Mouse (Mus musculus) frontal cortex, postnatal 25 days (tissue): ENCODE measurements at regions not wholly inside any gene's neighbourhood (a gene's known extent, or its start where the extent isn't known, plus 50 kb on each side); places are given as distances from the start of the nearest gene placed in this dataset.

ENCODE experiments used
- DNase-seq, 2 experiments: peaks; one replicate each; pipeline ENCODE4 v3.0.0; 2022; ENCODE audit warnings: low spot score in 2 of 2

GRCm38 (mm10) chr13:28794547-28794946 lies 159.0 kb downstream of the Sox4 start:
- DNase-seq: no peak

- no peak for DNase-seq
Measured at GRCm38 (mm10) chr13:28793166-28793935, 160.2 kb downstream of the Sox4 start.

GRCm38 (mm10) chr13:28792461-28793165 lies 160.9 kb downstream of the Sox4 start:
- no peak for DNase-seq

GRCm38 (mm10) chr13:28790381-28790780 lies 163.1 kb downstream of the Sox4 start:
- DNase-seq: no peak

- no peak for DNase-seq
Measured at GRCm38 (mm10) chr13:28787331-28787643, 166.2 kb downstream of the Sox4 start.

- no peak for DNase-seq
Measured at GRCm38 (mm10) chr13:28786629-28787330, 166.7 kb downstream of the Sox4 start.

- no peak for DNase-seq
Measured at GRCm38 (mm10) chr13:28782497-28783246, 170.8 kb downstream of the Sox4 start.

- no peak for DNase-seq
Measured at GRCm38 (mm10) chr13:28782081-28782480, 171.4 kb downstream of the Sox4 start.

GRCm38 (mm10) chr13:28781660-28782059 lies 171.9 kb downstream of the Sox4 start:
- DNase-seq: no peak

GRCm38 (mm10) chr13:28780462-28780861 lies 173.1 kb downstream of the Sox4 start:
- DNase-seq: no peak

GRCm38 (mm10) chr13:28775142-28775815 lies 178.2 kb downstream of the Sox4 start:
- no peak for DNase-seq

GRCm38 (mm10) chr13:28774649-28775048 lies 178.9 kb downstream of the Sox4 start:
- DNase-seq: no peak

GRCm38 (mm10) chr13:28773466-28773865 lies 180.0 kb downstream of the Sox4 start:
- no peak for DNase-seq

- DNase-seq: no peak
Measured at GRCm38 (mm10) chr13:28770531-28770930, 183.0 kb downstream of the Sox4 start.

- DNase-seq: no peak
Measured at GRCm38 (mm10) chr13:28770018-28770417, 183.5 kb downstream of the Sox4 start.

GRCm38 (mm10) chr13:28768717-28769426 lies 184.6 kb downstream of the Sox4 start:
- DNase-seq: no peak

- DNase-seq: no peak
Measured at GRCm38 (mm10) chr13:28762555-28762954, 191.0 kb downstream of the Sox4 start.

- DNase-seq: no peak
Measured at GRCm38 (mm10) chr13:28759026-28759425, 194.5 kb downstream of the Sox4 start.

- DNase-seq: peak; percentile 42 to 67
Measured at GRCm38 (mm10) chr13:28757846-28758522, 195.5 kb downstream of the Sox4 start.
